Mouse (Mus musculus) cortical plate, adult 2 months (tissue): ENCODE data around the gene Intu. TPM values are rescaled to one million over a fixed set of nuclear protein-coding genes. Genes with fewer than 3 reads are reported as not detected.
A peak's percentile ranks its signal among the peaks of the same experiment; 100 is the strongest.

Experiments
- H3K27ac ChIP-seq: fragments of 200-500 bp; 2 replicates; pipeline ENCODE4 v1.5.1; 2012; ENCODE audit warnings: low read length, control low read depth, inconsistent platforms; ENCODE audit not compliant: insufficient read depth
- H3K4me1 ChIP-seq: fragments of 200-500 bp; 2 replicates; pipeline ENCODE4 v1.6.1; 2011; ENCODE audit warnings: low read length; ENCODE audit not compliant: control insufficient read depth, insufficient read depth
- H3K4me3 ChIP-seq: fragments of 200-500 bp; 2 replicates; pipeline ENCODE4 v1.5.1; 2011; ENCODE audit warnings: mild to moderate bottlenecking, low read length, control low read depth; ENCODE audit not compliant: insufficient read depth
- CTCF ChIP-seq: fragments of 200-500 bp; IDR thresholded peaks from 2 replicates; pipeline ENCODE4 v1.5.1; 2011; ENCODE audit warnings: mild to moderate bottlenecking, control low read depth, low read length; ENCODE audit not compliant: insufficient read depth; ENCODE audit errors: extremely low read depth
- POLR2A ChIP-seq: fragments of 200-500 bp; IDR thresholded peaks from 2 replicates; pipeline ENCODE4 v1.6.1; 2011; ENCODE audit warnings: mild to moderate bottlenecking, low read length, control low read depth; ENCODE audit not compliant: insufficient read depth; ENCODE audit errors: extremely low read depth
- polyA plus RNA-seq: library from polyadenylated mRNA; depleted of rRNA; stranded (reverse); fragments of >200 nt; gene quantifications from 2 replicates; pipeline ENCODE4 v1.2.3, GENCODE M21; 2012; rRNA removed

The Intu gene
- polyA plus RNA-seq = 7.7 TPM in 2 replicates

- TF ChIP-seq POLR2A (no peak), CTCF (no peak)
- Histone ChIP-seq H3K27ac (no peak within 1 kb of the TSS), H3K4me1 (no peaks in the 10 kb centered on the region; the same call in 1 of the 2 replicates), H3K4me3 (peak within 1 kb of the TSS; percentile 43)
Observed at GRCm38 (mm10) chr3:40531286-40532141, at the start of gene Intu. TSS of gene Intu (plus strand) at chr3:40531286.

GRCm38 (mm10) chr3:40483221-40483654 lies 47.8 kb upstream of the Intu start:
- TF ChIP-seq POLR2A = no peak
- TF ChIP-seq CTCF = no peak
- Histone ChIP-seq H3K4me3 (no peak overlapping the region), H3K4me1 (no peaks in the 10 kb centered on the region), H3K27ac (no peak overlapping the region)

- TF ChIP-seq POLR2A (no peak), CTCF (no peak)
Observed at GRCm38 (mm10) chr3:40487381-40487780, 43.7 kb upstream of the Intu start.

GRCm38 (mm10) chr3:40491742-40492141 lies 39.3 kb upstream of the Intu start:
- Histone ChIP-seq H3K27ac (no peak overlapping the region), H3K4me3 (no peak overlapping the region), H3K4me1 (no peaks in the 10 kb centered on the region)
- TF ChIP-seq POLR2A (no peak), CTCF (no peak)

More at GRCm38 (mm10) chr3:40487381-40487780, 43.7 kb upstream of the Intu start:
- H3K27ac ChIP-seq = no peak overlapping the region
- no peaks in the 10 kb centered on the region for H3K4me1 ChIP-seq
- H3K4me3 ChIP-seq = no peak overlapping the region

- Histone ChIP-seq H3K4me1 (no peaks in the 10 kb centered on the region), H3K4me3 (no peak overlapping the region), H3K27ac (no peak overlapping the region)
- TF ChIP-seq POLR2A (no peak), CTCF (peak; percentile 38)
Observed at GRCm38 (mm10) chr3:40498898-40499297, 32.2 kb upstream of the Intu start.

GRCm38 (mm10) chr3:40500157-40500808 lies 30.8 kb upstream of the Intu start:
- Histone ChIP-seq H3K4me3 (no peak overlapping the region), H3K27ac (no peak overlapping the region), H3K4me1 (peaks cover 3% of the 10 kb centered on the region; the same call in 1 of the 2 replicates)
- TF ChIP-seq POLR2A (no peak), CTCF (no peak)

GRCm38 (mm10) chr3:40504377-40504776 lies 26.7 kb upstream of the Intu start:
- H3K4me1 ChIP-seq = peaks cover 3% of the 10 kb centered on the region; the same call in 1 of the 2 replicates
- H3K4me3 ChIP-seq = no peak overlapping the region
- no peak overlapping the region for H3K27ac ChIP-seq
- TF ChIP-seq POLR2A (no peak), CTCF (no peak)

GRCm38 (mm10) chr3:40505451-40506014 lies 25.6 kb upstream of the Intu start:
- TF ChIP-seq POLR2A = no peak
- TF ChIP-seq CTCF = no peak

GRCm38 (mm10) chr3:40508927-40509576 lies 22.0 kb upstream of the Intu start:
- TF ChIP-seq CTCF (no peak), POLR2A (no peak)

More at GRCm38 (mm10) chr3:40505451-40506014, 25.6 kb upstream of the Intu start:
- Histone ChIP-seq H3K4me1 (peaks cover 3% of the 10 kb centered on the region; the same call in 1 of the 2 replicates), H3K4me3 (no peak overlapping the region), H3K27ac (no peak overlapping the region)

More at GRCm38 (mm10) chr3:40508927-40509576, 22.0 kb upstream of the Intu start:
- Histone ChIP-seq H3K4me1 (peaks cover 3% of the 10 kb centered on the region; the same call in 1 of the 2 replicates), H3K27ac (no peak overlapping the region), H3K4me3 (no peak overlapping the region)
